Mouse (Mus musculus) liver, adult (tissue): Measurements from ENCODE around the gene Pabpc1l.

Source experiments
- GATA4 ChIP-seq: IDR thresholded peaks from 2 replicates; pipeline ENCODE4 v1.6.1; 2014; ENCODE audit warnings: mild to moderate bottlenecking, low read length; ENCODE audit not compliant: insufficient replicate concordance

Gene Pabpc1l

DNA sequence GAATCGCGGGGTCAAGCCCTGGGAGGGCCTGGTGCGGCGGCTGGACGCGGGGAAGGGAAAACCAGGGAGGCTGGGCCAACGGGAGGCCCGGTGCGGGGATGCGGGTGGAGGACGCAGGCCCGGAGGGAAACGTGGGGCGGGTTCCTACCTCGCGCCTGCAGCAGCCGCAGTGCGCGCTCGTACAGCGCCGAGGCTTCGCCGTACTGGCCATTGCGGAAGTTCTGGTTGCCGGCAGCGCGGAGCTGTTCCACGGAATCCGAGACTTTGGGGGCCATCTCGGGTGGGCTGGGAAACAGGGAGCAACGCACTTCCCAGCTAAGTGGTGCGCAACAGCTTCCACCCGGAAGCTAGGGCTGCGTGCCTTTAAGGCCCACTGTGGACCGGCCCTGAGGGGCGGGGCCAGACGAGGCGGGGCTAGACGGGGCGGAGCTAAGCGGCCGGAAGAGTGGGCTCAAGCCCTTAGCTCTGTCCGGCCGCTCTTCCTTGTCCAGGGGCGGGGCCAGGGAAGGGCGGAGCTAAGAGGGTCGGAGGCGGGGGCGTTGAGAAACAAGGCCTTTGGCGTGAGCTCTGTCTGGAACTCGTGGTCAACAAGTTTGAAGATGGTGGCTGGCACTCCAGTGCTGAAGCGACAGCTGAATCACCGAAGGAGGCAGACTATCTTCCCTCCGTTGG, 45.7 kb downstream of the Pabpc1l start, which contains the start of gene Tomm34:
TSS of gene Tomm34 (minus strand) at position 405 of the 672 bp plus-strand sequence.
- TF ChIP-seq GATA4, result no peak

GRCm38 (mm10) chr2:164072109-164072508, 46.9 kb downstream of the Pabpc1l start:
- TF ChIP-seq GATA4, result no peak

DNA sequence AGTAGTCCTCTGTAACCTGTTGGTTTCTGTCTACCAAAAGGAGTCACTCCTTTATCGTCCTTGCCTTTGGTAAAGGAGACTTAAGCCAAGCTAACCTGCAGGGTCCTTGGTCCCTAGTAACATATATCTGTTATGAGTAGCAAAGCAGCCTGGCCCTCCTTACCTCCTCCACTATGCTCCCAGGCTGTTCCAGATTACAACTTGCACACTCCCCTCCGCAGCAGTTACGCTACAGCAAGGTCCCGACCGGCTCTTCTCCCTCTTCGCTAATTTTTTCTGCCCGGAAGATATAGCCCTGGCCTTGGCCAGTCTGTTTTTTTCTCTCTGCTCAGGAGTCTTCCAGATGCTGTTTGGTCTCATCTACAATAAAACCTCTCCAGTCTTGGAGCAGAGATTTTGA, 47.9 kb downstream of the Pabpc1l start:
- no peak for TF ChIP-seq GATA4

- no peak for TF ChIP-seq GATA4
Measured at GRCm38 (mm10) chr2:164073918-164074578, 48.8 kb downstream of the Pabpc1l start.

DNA sequence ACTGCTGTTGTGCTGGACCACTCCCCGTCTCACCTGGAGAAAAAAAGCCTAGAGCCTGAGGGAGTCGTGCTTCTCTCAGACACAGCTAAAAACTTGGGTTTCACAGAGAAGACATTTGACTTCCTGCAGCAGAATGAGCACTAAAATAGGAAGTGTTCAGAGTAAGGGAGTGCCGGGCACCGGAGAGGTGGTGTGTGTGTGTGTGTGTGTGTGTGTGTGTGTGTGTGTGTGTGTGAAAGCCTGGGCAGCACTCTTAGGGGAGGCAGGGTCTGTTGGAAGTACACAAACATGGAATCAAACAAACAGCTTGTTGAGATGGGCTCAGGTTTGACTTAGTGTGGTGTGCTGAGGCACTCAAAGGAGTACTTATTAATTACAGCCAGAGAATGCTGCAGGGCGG, 49.8 kb downstream of the Pabpc1l start:
- TF ChIP-seq GATA4, result no peak

DNA sequence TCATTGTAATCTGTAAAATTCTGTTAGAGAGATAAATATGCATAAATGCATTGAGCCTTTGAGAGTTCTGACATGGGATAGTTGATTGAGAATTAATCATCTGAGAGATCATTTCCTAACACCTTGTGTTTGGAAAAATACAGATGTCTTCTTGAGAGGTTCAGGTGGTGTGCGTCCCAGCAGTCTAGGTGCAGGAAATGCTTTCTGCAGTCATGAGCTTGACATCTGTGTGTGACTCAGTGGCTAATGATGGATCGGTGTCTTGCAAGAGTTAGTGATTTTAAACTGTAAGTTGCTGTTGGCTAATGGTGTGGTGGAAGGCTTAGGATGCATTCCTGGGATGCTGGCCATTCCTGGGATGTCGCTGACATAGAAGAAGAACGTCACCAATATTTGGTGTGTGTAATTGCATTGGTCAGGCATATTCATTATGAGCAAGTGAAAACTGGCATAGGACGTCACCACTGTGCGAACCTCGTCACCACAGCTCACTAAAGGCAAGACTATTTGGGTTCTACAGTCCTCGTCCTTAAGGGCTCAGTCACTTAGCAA, 51.7 kb downstream of the Pabpc1l start:
- no peak for TF ChIP-seq GATA4

GRCm38 (mm10) chr2:164077875-164078274, 52.6 kb downstream of the Pabpc1l start:
- TF ChIP-seq GATA4, result no peak

DNA sequence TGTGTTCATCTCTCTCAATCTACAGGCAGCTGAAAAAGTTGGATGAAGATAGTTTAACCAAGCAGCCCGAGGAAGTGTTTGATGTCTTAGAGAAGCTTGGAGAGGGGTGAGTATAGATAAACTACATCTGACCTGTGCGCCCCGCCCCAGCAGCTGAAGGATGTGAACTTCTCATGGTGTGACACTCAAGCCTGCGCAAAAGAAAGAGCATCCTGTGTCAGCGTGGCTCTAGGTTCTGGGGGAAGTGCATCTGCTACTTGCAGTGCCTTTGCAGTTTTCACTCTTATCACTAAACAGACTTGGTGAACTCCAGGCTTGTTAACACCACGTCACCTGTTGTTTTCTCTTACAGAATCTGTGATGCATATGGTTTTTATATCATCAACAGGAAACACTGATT, 54.2 kb downstream of the Pabpc1l start:
- TF ChIP-seq GATA4, result no peak

DNA sequence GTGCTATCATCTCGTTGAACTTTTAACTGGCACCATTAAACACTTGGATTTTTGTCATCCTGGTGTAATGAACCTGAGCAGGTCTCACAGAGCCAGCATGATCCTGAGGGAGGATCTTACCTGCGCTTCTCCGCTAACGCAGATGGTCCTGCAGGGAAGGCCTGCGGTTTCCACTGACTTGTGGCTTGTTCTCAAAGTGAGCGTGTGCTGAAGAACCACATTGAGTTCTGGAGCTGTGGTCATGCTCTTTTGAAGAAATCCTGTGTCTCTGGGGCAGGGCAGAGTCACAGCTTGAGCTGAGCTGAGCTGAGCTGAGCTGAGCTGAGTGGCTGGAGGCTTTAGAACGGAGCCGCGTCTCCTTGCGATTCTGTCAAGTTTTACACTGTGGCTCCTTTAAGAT, 56.3 kb downstream of the Pabpc1l start:
- TF ChIP-seq GATA4, result no peak

DNA sequence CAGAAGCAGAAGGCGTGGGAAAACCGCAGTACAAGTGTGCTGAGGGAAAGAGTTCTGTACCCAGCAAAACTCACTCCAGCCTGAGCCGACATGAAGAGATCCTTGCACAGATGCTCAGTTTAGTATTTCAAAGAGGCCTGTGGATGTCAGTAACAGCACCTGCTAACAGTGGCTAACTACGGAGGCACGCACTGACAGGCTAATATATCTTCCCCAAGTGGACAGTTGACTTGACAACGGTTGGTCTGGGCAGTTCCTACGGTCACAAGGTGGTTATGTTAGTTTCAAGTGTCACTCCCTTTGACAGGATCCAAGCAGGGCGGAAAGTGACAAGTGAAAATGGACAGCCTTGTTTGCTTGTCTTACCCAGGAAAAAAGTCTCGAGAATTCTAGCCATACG, 56.9 kb downstream of the Pabpc1l start:
- no peak for TF ChIP-seq GATA4

GRCm38 (mm10) chr2:164083609-164084341, 58.5 kb downstream of the Pabpc1l start:
- no peak for TF ChIP-seq GATA4

GRCm38 (mm10) chr2:164084342-164084700, 59.1 kb downstream of the Pabpc1l start:
- TF ChIP-seq GATA4, result no peak

DNA sequence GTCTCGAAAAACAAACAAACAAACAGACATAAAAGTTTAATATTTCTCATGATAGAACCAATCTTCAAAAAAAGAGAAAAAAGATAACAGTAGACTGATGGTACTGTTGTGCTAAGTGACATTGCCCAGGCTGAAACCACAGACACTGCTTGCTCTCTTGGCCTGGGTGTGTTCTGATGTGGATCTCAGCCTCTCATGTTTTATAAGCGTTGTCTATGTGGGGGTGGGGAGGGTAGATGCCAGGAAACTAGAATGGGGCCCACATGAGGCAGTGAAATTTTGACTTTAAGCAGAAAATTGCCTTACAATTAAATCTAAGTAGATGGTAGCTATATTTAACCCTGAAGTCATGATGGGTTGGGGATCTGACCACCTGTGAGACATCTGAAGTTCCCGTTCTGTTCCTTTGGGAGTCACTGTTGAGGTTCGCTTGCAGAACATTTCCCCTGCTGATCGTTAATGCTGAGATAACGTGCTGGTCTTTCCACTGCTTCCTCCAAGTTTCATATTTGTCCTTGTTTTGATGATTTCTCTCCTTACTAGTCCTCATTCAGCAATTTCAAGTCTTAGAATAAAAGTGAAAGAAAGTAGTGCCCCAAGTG, 62.3 kb downstream of the Pabpc1l start:
- TF ChIP-seq GATA4, result no peak

- no peak for TF ChIP-seq GATA4
Measured at GRCm38 (mm10) chr2:164089508-164089907, 64.3 kb downstream of the Pabpc1l start.

DNA sequence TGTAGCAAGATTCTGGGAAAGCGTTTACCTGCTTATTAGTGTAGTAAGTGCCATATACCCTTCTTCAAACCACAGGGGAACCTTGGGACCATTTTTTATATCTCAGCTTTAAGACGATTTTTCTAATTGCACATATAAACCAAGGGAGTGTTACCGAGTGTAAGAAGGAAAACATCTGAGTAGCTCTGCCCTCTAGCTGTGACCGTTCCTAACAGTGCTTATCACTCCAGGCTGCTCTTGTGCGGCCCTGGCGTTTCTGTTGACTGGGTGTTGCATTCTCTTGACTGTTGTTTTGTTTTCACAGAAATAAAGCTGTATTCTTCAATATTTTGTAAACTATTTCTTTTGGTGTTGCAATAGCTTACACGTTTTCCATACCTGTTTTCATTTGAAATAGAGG, 68.9 kb downstream of the Pabpc1l start:
- no peak for TF ChIP-seq GATA4
